Mouse (Mus musculus): ENCODE measurements at regions not wholly inside any gene's neighbourhood (a gene's known extent, or its start where the extent isn't known, plus 50 kb on each side); places are given as distances from the start of the nearest gene placed in this dataset.

GRCm38 (mm10) chr13:63693636-63694035 is 120.2 kb upstream of the Ptch1 start:
- Histone ChIP-seq H3K27me3 (ENCODE audit: control insufficient read depth, insufficient read depth, insufficient read length) (no peaks in the 10 kb centered on the region), H3ac (ENCODE audit: control insufficient read depth, insufficient read length) (no peak overlapping the region), H3K79me2 (ENCODE audit: control insufficient read depth, insufficient read depth) (no peaks in the 10 kb centered on the region), H3K4me2 (ENCODE audit: low read depth) (no peak overlapping the region), H3K4me3 (no peak overlapping the region), H3K36me3 (ENCODE audit: control insufficient read depth, insufficient read depth) (no peaks in the 10 kb centered on the region)
- TF ChIP-seq MAX (IDR thresholded peaks at IDR 0.05; ENCODE audit: low read depth) (no peak), TCF12 (IDR thresholded peaks at IDR 0.05; ENCODE audit: insufficient read depth, poor library complexity, severe bottlenecking) (no peak), USF1 (IDR thresholded peaks at IDR 0.05; ENCODE audit: low read depth) (no peak), REST (IDR thresholded peaks at IDR 0.05; ENCODE audit: insufficient read depth, insufficient read length) (no peak), MYOD1 (IDR thresholded peaks at IDR 0.05; ENCODE audit: control insufficient read depth in 1 of 3, insufficient read length in 2 of 3, low read depth in 2 of 3) (no peak), POLR2AphosphoS2 (IDR thresholded peaks at IDR 0.05; ENCODE audit: insufficient read length, low read depth) (no peak)

DNA sequence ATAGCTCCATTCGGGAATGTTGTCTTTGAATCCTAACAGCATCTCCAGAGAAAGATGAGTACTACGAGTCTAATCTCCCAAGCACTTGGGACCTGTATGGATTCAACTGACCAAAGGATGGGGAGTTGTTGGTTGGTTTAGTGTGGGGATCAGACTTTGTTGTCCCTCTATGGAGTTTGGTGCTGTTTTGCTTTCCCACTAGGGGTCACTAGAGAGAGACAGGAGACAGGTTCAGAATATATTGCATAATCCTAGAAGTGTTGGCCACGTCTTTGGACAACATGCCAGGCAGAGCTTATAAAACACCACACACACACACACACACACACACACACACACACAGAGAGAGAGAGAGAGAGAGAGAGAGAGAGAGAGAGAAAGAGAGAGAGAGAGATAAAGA is 118.6 kb upstream of the Ercc6l2 start:
- H3K36me3 ChIP-seq (ENCODE audit: control insufficient read depth, insufficient read depth), result no peaks in the 10 kb centered on the region
- H3ac ChIP-seq (ENCODE audit: control insufficient read depth, insufficient read length), result no peak overlapping the region
- no peak overlapping the region for H3K4me3 ChIP-seq
- no peak for TF ChIP-seq TCF12 (IDR thresholded peaks at IDR 0.05; ENCODE audit: insufficient read depth, poor library complexity, severe bottlenecking)
- TF ChIP-seq POLR2AphosphoS2 (IDR thresholded peaks at IDR 0.05; ENCODE audit: insufficient read length, low read depth), result no peak
- TF ChIP-seq CEBPB (IDR thresholded peaks at IDR 0.05; ENCODE audit: insufficient read depth, poor library complexity, severe bottlenecking), result peak; percentile 72
- TF ChIP-seq SRF (IDR thresholded peaks at IDR 0.05; ENCODE audit: control insufficient read depth, insufficient read length, low read depth), result no peak
- no peak for TF ChIP-seq E2F4 (IDR thresholded peaks at IDR 0.05; ENCODE audit: insufficient read depth)
- no peak for TF ChIP-seq USF1 (IDR thresholded peaks at IDR 0.05; ENCODE audit: low read depth)
- no peak for TF ChIP-seq MYOD1 (IDR thresholded peaks at IDR 0.05; ENCODE audit: control insufficient read depth in 1 of 3, insufficient read length in 2 of 3, low read depth in 2 of 3)
- no peak overlapping the region for H3K4me2 ChIP-seq (ENCODE audit: low read depth)
- no peaks in the 10 kb centered on the region for H3K27me3 ChIP-seq (ENCODE audit: control insufficient read depth, insufficient read depth, insufficient read length)
- H3K79me2 ChIP-seq (ENCODE audit: control insufficient read depth, insufficient read depth), result no peaks in the 10 kb centered on the region

DNA sequence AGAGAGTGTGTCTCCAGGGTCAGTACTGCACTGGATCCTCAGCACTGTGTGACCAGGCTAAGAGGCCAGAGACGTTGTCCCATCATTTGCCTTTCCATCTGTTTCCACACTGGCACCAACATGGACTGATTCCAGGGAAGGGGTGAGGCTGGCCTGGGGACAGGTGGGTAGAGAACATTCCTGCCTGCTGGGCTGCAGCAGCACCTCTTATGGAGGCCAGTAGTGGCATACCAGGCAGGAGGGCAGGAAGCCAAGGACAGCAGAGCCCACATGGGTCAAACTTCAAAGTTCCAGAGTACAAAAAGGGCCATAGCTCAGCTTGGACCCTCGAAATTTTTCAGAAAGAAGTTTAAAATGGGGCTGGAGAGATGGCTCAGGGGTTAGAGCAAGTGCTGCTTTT is 115.4 kb upstream of the Ercc6l2 start:
- TF ChIP-seq USF1 (IDR thresholded peaks at IDR 0.05; ENCODE audit: low read depth) (no peak), MYOD1 (IDR thresholded peaks at IDR 0.05; ENCODE audit: control insufficient read depth in 1 of 3, insufficient read length in 2 of 3, low read depth in 2 of 3) (no peak), MYOG (IDR thresholded peaks at IDR 0.05; ENCODE audit: control insufficient read depth in 1 of 3, insufficient read depth in 1 of 3, insufficient read length in 2 of 3, low read depth in 2 of 3) (peak in 1 of 3 experiments; percentile 29)
- H3K4me3 ChIP-seq, result no peak overlapping the region
- no peak overlapping the region for H3ac ChIP-seq (ENCODE audit: control insufficient read depth, insufficient read length)
- H3K27me3 ChIP-seq (ENCODE audit: control insufficient read depth, insufficient read depth, insufficient read length), result no peaks in the 10 kb centered on the region
- no peaks in the 10 kb centered on the region for H3K79me2 ChIP-seq (ENCODE audit: control insufficient read depth, insufficient read depth)
- H3K4me2 ChIP-seq (ENCODE audit: low read depth), result no peak overlapping the region
- no peaks in the 10 kb centered on the region for H3K36me3 ChIP-seq (ENCODE audit: control insufficient read depth, insufficient read depth)

DNA sequence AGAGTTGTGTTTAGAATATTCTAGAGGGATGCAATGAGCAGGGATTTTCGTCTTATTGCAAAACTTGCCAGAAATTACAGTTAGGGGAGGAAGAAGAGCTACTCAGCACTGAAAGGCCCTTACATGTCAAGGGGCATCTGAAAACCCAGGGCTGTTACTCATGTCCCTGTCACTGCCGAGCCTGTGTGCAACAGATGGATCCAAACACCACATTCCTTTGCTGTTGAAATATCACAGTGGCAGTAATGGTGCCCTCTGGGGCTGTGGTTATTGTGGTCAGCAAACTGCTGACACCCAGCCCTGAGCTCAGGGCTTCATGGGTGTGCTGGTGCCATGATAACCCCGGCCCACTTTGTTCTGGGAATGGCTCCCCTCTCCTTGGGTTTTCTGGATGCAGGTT is 114.3 kb upstream of the Ercc6l2 start:
- Histone ChIP-seq H3K36me3 (ENCODE audit: control insufficient read depth, insufficient read depth) (no peaks in the 10 kb centered on the region), H3K27me3 (ENCODE audit: control insufficient read depth, insufficient read depth, insufficient read length) (peaks cover 5% of the 10 kb centered on the region), H3K4me2 (ENCODE audit: low read depth) (peak overlapping the region; percentile 20), H3K79me2 (ENCODE audit: control insufficient read depth, insufficient read depth) (no peaks in the 10 kb centered on the region), H3ac (ENCODE audit: control insufficient read depth, insufficient read length) (no peak overlapping the region), H3K4me3 (no peak overlapping the region)
- no peak for TF ChIP-seq POLR2A (IDR thresholded peaks at IDR 0.05; ENCODE audit: insufficient read length, low read depth)
- TF ChIP-seq MYOG (IDR thresholded peaks at IDR 0.05; ENCODE audit: control insufficient read depth in 1 of 3, insufficient read depth in 1 of 3, insufficient read length in 2 of 3, low read depth in 2 of 3), result peak in 2 of 3 experiments; percentile 20 to 54
- peak in 2 of 3 experiments; percentile 47 to 61 for TF ChIP-seq MYOD1 (IDR thresholded peaks at IDR 0.05; ENCODE audit: control insufficient read depth in 1 of 3, insufficient read length in 2 of 3, low read depth in 2 of 3)
- peak; percentile 66 for TF ChIP-seq CEBPB (IDR thresholded peaks at IDR 0.05; ENCODE audit: insufficient read depth, poor library complexity, severe bottlenecking)
- TF ChIP-seq SRF (IDR thresholded peaks at IDR 0.05; ENCODE audit: control insufficient read depth, insufficient read length, low read depth), result peak; percentile 24
- TF ChIP-seq MAX (IDR thresholded peaks at IDR 0.05; ENCODE audit: low read depth), result no peak
- TF ChIP-seq POLR2AphosphoS2 (IDR thresholded peaks at IDR 0.05; ENCODE audit: insufficient read length, low read depth), result no peak
- TF ChIP-seq TCF3 (IDR thresholded peaks at IDR 0.05; ENCODE audit: insufficient read length, low read depth), result peak; percentile 6

- Histone ChIP-seq H3K79me2 (ENCODE audit: control insufficient read depth, insufficient read depth) (no peaks in the 10 kb centered on the region), H3K4me2 (ENCODE audit: low read depth) (peak overlapping the region; percentile 20), H3ac (ENCODE audit: control insufficient read depth, insufficient read length) (no peak overlapping the region), H3K36me3 (ENCODE audit: control insufficient read depth, insufficient read depth) (no peaks in the 10 kb centered on the region), H3K27me3 (ENCODE audit: control insufficient read depth, insufficient read depth, insufficient read length) (peaks cover 7% of the 10 kb centered on the region), H3K4me3 (no peak overlapping the region)
- TF ChIP-seq MYOD1 (IDR thresholded peaks at IDR 0.05; ENCODE audit: control insufficient read depth in 1 of 3, insufficient read length in 2 of 3, low read depth in 2 of 3) (no peak), TCF12 (IDR thresholded peaks at IDR 0.05; ENCODE audit: insufficient read depth, poor library complexity, severe bottlenecking) (no peak), CEBPB (IDR thresholded peaks at IDR 0.05; ENCODE audit: insufficient read depth, poor library complexity, severe bottlenecking) (no peak), TCF3 (IDR thresholded peaks at IDR 0.05; ENCODE audit: insufficient read length, low read depth) (no peak), POLR2AphosphoS2 (IDR thresholded peaks at IDR 0.05; ENCODE audit: insufficient read length, low read depth) (no peak), E2F4 (IDR thresholded peaks at IDR 0.05; ENCODE audit: insufficient read depth) (no peak), MAX (IDR thresholded peaks at IDR 0.05; ENCODE audit: low read depth) (no peak), MYOG (IDR thresholded peaks at IDR 0.05; ENCODE audit: control insufficient read depth in 1 of 3, insufficient read depth in 1 of 3, insufficient read length in 2 of 3, low read depth in 2 of 3) (no peak), USF1 (IDR thresholded peaks at IDR 0.05; ENCODE audit: low read depth) (no peak), POLR2A (IDR thresholded peaks at IDR 0.05; ENCODE audit: insufficient read length, low read depth) (no peak), SRF (IDR thresholded peaks at IDR 0.05; ENCODE audit: control insufficient read depth, insufficient read length, low read depth) (no peak), REST (IDR thresholded peaks at IDR 0.05; ENCODE audit: insufficient read depth, insufficient read length) (no peak)
These were observed 113.6 kb upstream of the Ercc6l2 start for GRCm38 (mm10) chr13:63701199-63702175.
